Mouse (Mus musculus): ENCODE data around the gene Defa17. TPM values are rescaled to one million over a fixed set of nuclear protein-coding genes. Genes with fewer than 3 reads are reported as not detected.
"Not testable (repeated sequence)": the region's sequence is repeated elsewhere in the genome, so short reads cannot be mapped to it uniquely, and the experiment has no call there.

Gene Defa17
- total RNA-seq (2021) = not detected
- long read RNA-seq, experiment 1 = 0 reads
- long read RNA-seq, experiment 2 = 0 reads

- not testable (repeated sequence) for DNase-seq (ENCODE audit: low spot score in 2 of 2)
Observed at GRCm38 (mm10) chr8:21655480-21655879, at the start of gene Defa17. Gene Defa17, plus strand, starts transcription at chr8:21655780.

GRCm38 (mm10) chr8:21617883-21618282, 37.7 kb upstream of the Defa17 start, which contains the start of gene Defa26:
Gene Defa26, plus strand, starts transcription at chr8:21618183.
- DNase-seq (ENCODE audit: low spot score in 2 of 2) = not testable (repeated sequence)

- DNase-seq (ENCODE audit: low spot score in 2 of 2) = not testable (repeated sequence)
Observed at GRCm38 (mm10) chr8:21665497-21665896, 9.9 kb downstream of the Defa17 start, which contains the start of gene Defa34. Gene Defa34, plus strand, starts transcription at chr8:21665797.

- not testable (repeated sequence) for DNase-seq (ENCODE audit: low spot score in 2 of 2)
Observed at GRCm38 (mm10) chr8:21703545-21703944, 48.0 kb downstream of the Defa17 start, which contains the start of gene AY761184. Gene AY761184, minus strand, starts transcription at chr8:21703645.

Other genes starting within 250 kb of the Defa17 start
- gene Defa36, start 228.4 kb upstream of the Defa17 start, total RNA-seq (2021) = not detected
- not detected for gene Gm7849, start 199.2 kb upstream of the Defa17 start, total RNA-seq (2021)
- not detected for gene Defa20, start 146.5 kb upstream of the Defa17 start, total RNA-seq (2021)
- gene Defa32, start 126.7 kb upstream of the Defa17 start, total RNA-seq (2021) = not detected
- not detected for gene Defa37, start 90.4 kb upstream of the Defa17 start, total RNA-seq (2021)
- not detected for gene Defa28, start 72.8 kb upstream of the Defa17 start, total RNA-seq (2021)
- gene Gm7861, start 61.3 kb upstream of the Defa17 start, total RNA-seq (2021) = not detected
- not detected for gene Defa26, start 37.6 kb upstream of the Defa17 start, total RNA-seq (2021)
- gene Defa34, start 10.0 kb downstream of the Defa17 start, total RNA-seq (2021) = not detected
- not detected for gene AY761184, start 47.9 kb downstream of the Defa17 start, total RNA-seq (2021)
- gene Defa24, start 78.7 kb downstream of the Defa17 start, total RNA-seq (2021) = not detected
- not detected for gene Defb50, start 167.8 kb downstream of the Defa17 start, total RNA-seq (2021)
- gene Defb2, start 184.1 kb downstream of the Defa17 start, total RNA-seq (2021) = not detected
- gene Defb10, start 203.1 kb downstream of the Defa17 start, total RNA-seq (2021) = not detected
- gene Defb9, start 229.6 kb downstream of the Defa17 start, total RNA-seq (2021) = not detected